Mouse (Mus musculus) G1E-ER4 (cell line): ENCODE data around the gene Slc13a2. TPM values are rescaled to one million over a fixed set of nuclear protein-coding genes. Genes with fewer than 3 reads are reported as not detected.

Experiments used
- GATA1 ChIP-seq: IDR thresholded peaks from one replicate; pipeline ENCODE4 v1.8.0; 2012; ENCODE audit warnings: low read length, inconsistent platforms
- polyA plus RNA-seq: library from polyadenylated mRNA; stranded (reverse); fragments of >175 nt; gene quantifications from 2 replicates; pipeline ENCODE4 v1.2.3, GENCODE M21; 2012

The Slc13a2 gene
- polyA plus RNA-seq, 1 experiment: not detected

DNA sequence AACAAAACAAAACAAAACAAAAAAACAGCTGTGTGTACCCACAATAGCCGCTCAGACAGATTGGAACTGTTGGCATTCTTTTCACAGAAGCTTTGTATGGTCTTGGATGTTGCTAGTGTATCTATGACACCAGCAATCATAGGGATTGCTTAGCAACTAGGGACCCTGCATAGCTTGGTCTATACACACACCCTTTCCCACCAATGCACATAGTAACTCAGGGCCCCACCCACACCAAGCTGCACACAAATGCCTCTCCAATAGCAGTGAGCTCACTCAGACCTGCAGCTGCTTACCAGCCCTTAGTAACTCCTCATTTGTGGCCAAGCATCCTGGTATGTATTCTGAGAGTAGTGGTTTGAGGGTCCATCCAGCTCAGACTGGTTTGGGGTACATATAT, 26.2 kb upstream of the Slc13a2 start:
- TF ChIP-seq GATA1: no peak

DNA sequence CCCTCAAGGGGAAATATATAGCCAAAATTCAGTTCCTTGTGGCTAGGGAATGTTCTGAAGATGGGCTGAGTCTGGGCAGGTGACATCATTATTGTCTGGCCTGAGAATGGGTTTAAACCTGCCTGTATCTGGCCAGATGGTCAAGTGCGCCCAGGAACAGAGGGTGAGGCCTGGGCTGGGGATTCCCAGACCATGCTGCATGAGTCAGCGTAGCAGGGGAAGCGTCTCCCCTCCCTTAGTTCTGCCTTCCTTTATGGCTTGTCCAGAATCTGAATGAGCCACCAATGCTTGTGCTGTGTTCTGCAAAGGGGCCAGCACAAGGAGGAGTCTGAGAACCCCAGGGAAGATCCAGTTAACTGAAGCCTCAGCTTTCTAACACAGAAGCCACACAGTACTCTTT, 25.2 kb upstream of the Slc13a2 start:
- TF ChIP-seq GATA1: no peak

DNA sequence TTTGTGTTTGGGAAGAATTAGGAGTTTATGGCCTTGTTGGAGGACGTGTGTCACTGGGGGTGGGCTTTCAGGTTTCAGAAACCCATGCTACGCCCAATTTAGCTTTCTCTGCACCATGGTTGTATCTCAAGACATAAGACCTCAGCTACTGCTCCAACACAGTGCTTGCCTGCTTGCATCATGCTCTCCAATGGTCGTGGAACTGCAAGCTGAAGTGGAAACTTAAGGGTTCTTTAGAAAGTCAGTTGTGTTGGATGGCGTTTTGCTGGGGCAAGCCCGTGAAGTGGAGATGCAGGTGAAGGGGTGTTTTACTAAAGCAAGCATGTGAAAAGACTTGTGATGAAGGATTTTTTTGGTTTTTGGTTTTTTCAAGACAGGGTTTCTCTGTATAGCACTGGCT, 21.1 kb upstream of the Slc13a2 start:
- no peak for TF ChIP-seq GATA1

DNA sequence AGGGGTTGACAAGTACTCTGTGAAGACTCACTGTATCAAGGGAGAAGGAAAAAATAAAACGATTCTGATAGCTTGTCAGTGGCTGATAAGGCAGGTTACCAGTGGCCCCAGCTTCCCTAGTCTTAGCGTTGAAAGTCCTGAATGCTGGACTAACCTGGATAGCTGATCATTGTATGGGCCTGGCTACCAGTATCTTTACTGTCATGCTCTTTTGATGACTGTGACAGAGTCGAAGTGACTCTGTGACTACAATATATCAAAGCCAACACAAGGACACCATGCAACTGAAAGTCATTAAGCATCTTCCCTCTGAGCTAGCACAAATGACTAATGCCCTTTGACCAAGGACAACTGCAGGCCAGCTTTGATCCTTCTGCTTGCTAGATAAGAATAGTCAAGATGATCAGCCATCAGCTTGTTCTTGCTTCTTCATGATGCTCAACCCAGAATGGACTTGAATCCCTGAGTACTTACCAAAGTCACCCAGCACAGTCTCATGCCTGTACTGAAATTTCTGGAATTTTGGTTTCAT, 16.4 kb upstream of the Slc13a2 start:
- TF ChIP-seq GATA1: no peak

GRCm38 (mm10) chr11:78437182-78437581, 15.2 kb upstream of the Slc13a2 start:
- no peak for TF ChIP-seq GATA1

DNA sequence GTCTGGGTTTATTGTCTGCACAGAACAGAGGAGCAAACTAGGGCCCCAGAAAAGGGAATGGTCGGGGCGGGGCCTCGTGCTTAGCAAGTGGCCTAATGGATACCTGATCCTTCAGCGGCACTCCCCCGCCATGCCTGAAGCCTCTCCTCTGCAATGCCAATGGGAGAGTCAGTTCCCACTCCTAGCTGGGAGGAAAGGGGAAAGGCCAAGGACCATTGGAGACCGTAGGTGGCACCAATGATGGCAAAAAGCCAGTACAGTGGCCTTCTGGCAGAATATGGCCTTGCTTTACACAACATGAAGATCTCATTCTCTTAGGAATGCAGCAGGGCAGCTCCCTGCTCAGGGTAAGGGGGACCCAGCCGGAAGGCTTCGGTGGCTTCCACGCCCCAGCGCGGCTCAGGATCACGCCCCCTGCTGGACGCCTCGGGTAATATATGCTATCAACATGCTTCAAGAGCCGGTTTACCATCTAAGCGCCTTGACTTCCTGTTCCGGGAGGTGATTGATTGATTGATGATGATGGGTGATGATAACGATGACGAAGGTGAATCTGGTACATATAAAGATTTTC, 13.8 kb upstream of the Slc13a2 start:
- no peak for TF ChIP-seq GATA1

DNA sequence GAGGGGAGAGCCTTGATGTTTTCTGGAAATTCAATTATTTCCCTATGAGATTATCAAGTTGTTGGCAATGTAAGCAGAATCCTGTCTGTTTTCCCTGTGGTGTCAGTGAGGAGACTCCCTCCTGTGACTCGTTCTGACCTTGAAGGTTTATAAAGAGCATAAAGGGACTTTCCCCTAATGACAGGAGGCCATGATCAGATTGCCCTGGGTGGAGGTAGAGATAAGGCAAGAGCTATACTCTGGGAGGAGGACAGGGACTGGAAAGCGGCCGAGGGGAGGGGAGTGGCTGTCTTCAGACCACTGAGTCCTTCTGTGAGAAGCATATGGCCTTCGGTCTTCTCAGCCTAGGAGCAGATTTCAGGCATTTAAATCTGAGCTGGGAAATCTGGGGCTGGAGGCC, 12.0 kb upstream of the Slc13a2 start:
- TF ChIP-seq GATA1: no peak

- no peak for TF ChIP-seq GATA1
Measured at GRCm38 (mm10) chr11:78431176-78431575, 9.2 kb upstream of the Slc13a2 start.

GRCm38 (mm10) chr11:78430195-78430878, 8.3 kb upstream of the Slc13a2 start:
- TF ChIP-seq GATA1: no peak

GRCm38 (mm10) chr11:78428309-78428708, 6.3 kb upstream of the Slc13a2 start:
- TF ChIP-seq GATA1: no peak

DNA sequence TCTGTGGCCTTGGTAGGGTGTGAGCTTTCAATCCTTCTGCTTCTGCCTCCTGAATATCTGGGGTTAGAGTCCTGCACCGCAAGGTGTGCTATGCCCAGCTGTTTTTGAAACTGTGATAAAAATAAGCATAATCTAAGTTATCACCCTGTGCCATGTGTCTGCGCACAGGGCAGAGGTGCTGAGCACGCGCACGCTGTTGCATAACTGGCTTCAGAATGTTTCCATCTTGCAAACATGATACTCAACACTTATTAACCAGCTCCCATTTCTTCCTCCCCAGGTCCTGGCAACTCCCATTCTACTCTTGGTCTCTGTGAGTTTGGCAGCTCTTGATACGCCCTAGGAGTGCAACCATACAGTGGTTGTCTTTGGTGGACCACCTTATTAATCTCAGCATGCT, 5.6 kb upstream of the Slc13a2 start:
- no peak for TF ChIP-seq GATA1

DNA sequence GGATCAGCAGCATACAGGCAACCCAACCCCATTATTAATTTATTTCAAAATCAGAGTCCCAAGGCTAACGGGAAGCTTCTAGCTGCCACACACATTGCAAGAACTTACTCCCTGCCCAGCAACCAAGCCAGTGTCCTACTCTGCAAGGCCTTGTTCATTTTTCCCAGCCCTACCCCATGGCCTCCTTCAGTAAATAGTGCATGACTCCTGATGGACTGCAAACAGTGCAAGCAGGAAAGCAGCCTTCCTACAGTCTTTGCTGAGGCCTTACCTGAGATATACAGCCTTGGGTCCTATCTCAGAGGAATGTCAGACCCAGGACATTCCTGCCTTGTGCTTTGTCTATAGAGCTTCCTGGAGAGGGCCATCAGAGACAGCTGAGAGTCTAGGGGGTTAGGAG, 3.6 kb upstream of the Slc13a2 start:
- no peak for TF ChIP-seq GATA1

- no peak for TF ChIP-seq GATA1
Measured at GRCm38 (mm10) chr11:78424352-78424751, 2.3 kb upstream of the Slc13a2 start.

GRCm38 (mm10) chr11:78421201-78422009, 612 bp downstream of the Slc13a2 start:
- no peak for TF ChIP-seq GATA1

GRCm38 (mm10) chr11:78420263-78420889, 1.6 kb downstream of the Slc13a2 start:
- no peak for TF ChIP-seq GATA1

DNA sequence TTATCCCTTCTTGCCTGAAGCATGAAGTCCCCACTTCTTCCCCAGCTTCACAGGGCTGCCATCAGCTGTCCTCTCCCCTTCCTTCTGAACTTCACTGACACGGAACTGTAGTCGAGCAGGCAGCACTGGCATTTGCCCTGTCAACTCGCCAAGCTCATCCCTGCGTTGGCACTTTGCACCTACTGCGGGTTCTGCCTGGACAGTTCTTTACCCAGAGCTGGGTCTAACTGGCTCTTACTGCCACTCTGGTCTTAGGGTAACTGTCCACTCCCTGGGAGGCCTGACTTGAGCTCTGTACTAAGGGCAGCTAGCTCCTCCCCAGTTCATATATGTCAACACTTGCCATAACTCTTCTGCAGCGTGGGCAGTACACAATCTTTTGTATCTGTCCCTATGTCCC, 5.2 kb downstream of the Slc13a2 start:
- no peak for TF ChIP-seq GATA1
